Mouse (Mus musculus) MEL (cell line): Measurements from ENCODE around the gene Dcps. TPM values are rescaled to one million over a fixed set of nuclear protein-coding genes. Genes with fewer than 3 reads are reported as not detected.

Experiments
- DNase-seq: peaks from one replicate; pipeline ENCODE4 v3.0.0; 2011; ENCODE audit warnings: low read depth, low spot score
- H3K27ac ChIP-seq: 2 replicates; pipeline ENCODE4 v1.5.1; 2012; ENCODE audit warnings: low read depth, mild to moderate bottlenecking, control low read depth, low read length, moderate library complexity; ENCODE audit not compliant: control insufficient read depth
- H3K27me3 ChIP-seq, 2 experiments: fragments of 150-350 bp in 1 of 2; sonication (generic) in 1 of 2; 2 replicates each; pipeline ENCODE4 v1.6.1; 2012; ENCODE audit warnings: low read length in 2 of 2, mild to moderate bottlenecking in 2 of 2, improper control_type of control experiment in 1 of 2, moderate library complexity in 1 of 2; ENCODE audit not compliant: insufficient read depth in 2 of 2, control insufficient read depth in 1 of 2
- H3K36me3 ChIP-seq, 2 experiments: 2 replicates each; pipeline ENCODE4 v1.6.1; 2012 to 2014; ENCODE audit warnings: low read length in 2 of 2, improper control_type of control experiment in 1 of 2, inconsistent platforms in 1 of 2, mild to moderate bottlenecking in 1 of 2; ENCODE audit not compliant: insufficient read depth in 2 of 2, control insufficient read depth in 1 of 2
- H3K4me1 ChIP-seq, 2 experiments: fragments of 150-350 bp in 1 of 2; sonication (generic) in 1 of 2; 2 replicates each; pipeline ENCODE4 v1.6.1; 2012; ENCODE audit warnings: low read length in 2 of 2, improper control_type of control experiment in 1 of 2, mild to moderate bottlenecking in 1 of 2; ENCODE audit not compliant: insufficient read depth in 2 of 2, control insufficient read depth in 1 of 2
- H3K4me3 ChIP-seq, 2 experiments: fragments of 150-350 bp in 1 of 2; sonication (generic) in 1 of 2; 2 replicates each; pipeline ENCODE4 v1.5.1; 2012; ENCODE audit warnings: low read depth in 2 of 2, low read length in 2 of 2, mild to moderate bottlenecking in 2 of 2, moderate library complexity in 2 of 2, control low read depth in 1 of 2, improper control_type of control experiment in 1 of 2; ENCODE audit not compliant: control insufficient read depth in 1 of 2, insufficient read depth in 1 of 2
- H3K79me2 ChIP-seq: 2 replicates; pipeline ENCODE4 v1.6.1; 2012; ENCODE audit warnings: mild to moderate bottlenecking, low read length, moderate library complexity; ENCODE audit not compliant: control insufficient read depth, poor library complexity, insufficient read depth
- H3K9ac ChIP-seq: 2 replicates; pipeline ENCODE4 v1.6.1; 2012; ENCODE audit warnings: low read depth, mild to moderate bottlenecking, control low read depth, low read length, moderate library complexity; ENCODE audit not compliant: control insufficient read depth, poor library complexity, severe bottlenecking
- H3K9me3 ChIP-seq: fragments of 150-350 bp; sonication (generic); replicated peaks from 2 replicates; pipeline ENCODE4 v1.6.1; 2012; ENCODE audit warnings: mild to moderate bottlenecking, low read length, improper control_type of control experiment, moderate library complexity; ENCODE audit not compliant: insufficient read depth
- BHLHE40 ChIP-seq: IDR thresholded peaks from 2 replicates; pipeline ENCODE4 v1.6.1; 2012; ENCODE audit warnings: low read depth, mild to moderate bottlenecking, inconsistent platforms, low read length, improper control_type of control experiment, borderline replicate concordance
- CHD1 ChIP-seq: IDR thresholded peaks from 2 replicates; pipeline ENCODE4 v1.6.1; 2012; ENCODE audit warnings: low read depth, mild to moderate bottlenecking, inconsistent platforms, low read length, improper control_type of control experiment
- E2F4 ChIP-seq: IDR thresholded peaks from 2 replicates; pipeline ENCODE4 v1.6.1; 2011; ENCODE audit warnings: low read depth, low read length, improper control_type of control experiment, borderline replicate concordance
- ELF1 ChIP-seq: IDR thresholded peaks from 2 replicates; pipeline ENCODE4 v1.6.1; 2014; ENCODE audit warnings: low read depth, mild to moderate bottlenecking, inconsistent platforms, low read length, improper control_type of control experiment, moderate library complexity
- EP300 ChIP-seq, 2 experiments: IDR thresholded peaks; 2 replicates each; pipeline ENCODE4 v1.6.1; 2011; ENCODE audit warnings: improper control_type of control experiment in 2 of 2, low read length in 2 of 2, low read depth in 1 of 2, mild to moderate bottlenecking in 1 of 2
- ETS1 ChIP-seq: IDR thresholded peaks from 2 replicates; pipeline ENCODE4 v1.6.1; 2012; ENCODE audit warnings: low read depth, mild to moderate bottlenecking, inconsistent platforms, low read length, improper control_type of control experiment, moderate library complexity
- GABPA ChIP-seq: IDR thresholded peaks from 2 replicates; pipeline ENCODE4 v1.6.1; 2012; ENCODE audit warnings: low read depth, mild to moderate bottlenecking, inconsistent platforms, low read length, improper control_type of control experiment, moderate library complexity
- HCFC1 ChIP-seq: IDR thresholded peaks from 2 replicates; pipeline ENCODE4 v1.6.1; 2012; ENCODE audit warnings: low read depth, mild to moderate bottlenecking, inconsistent platforms, low read length, improper control_type of control experiment, moderate library complexity
- MAFK ChIP-seq: IDR thresholded peaks from 2 replicates; pipeline ENCODE4 v1.6.1; 2011; ENCODE audit warnings: low read depth, mild to moderate bottlenecking, low read length, improper control_type of control experiment, borderline replicate concordance
- MAX ChIP-seq: IDR thresholded peaks from 2 replicates; pipeline ENCODE4 v1.6.1; 2011; ENCODE audit warnings: low read length, improper control_type of control experiment
- MEF2A ChIP-seq: IDR thresholded peaks from 2 replicates; pipeline ENCODE4 v1.6.1; 2014; ENCODE audit warnings: low read depth, mild to moderate bottlenecking, inconsistent platforms, low read length, improper control_type of control experiment; ENCODE audit not compliant: poor library complexity, insufficient replicate concordance, severe bottlenecking; ENCODE audit errors: extremely low read depth
- MXI1 ChIP-seq: IDR thresholded peaks from 2 replicates; pipeline ENCODE4 v1.6.1; 2011; ENCODE audit warnings: mild to moderate bottlenecking, low read depth, low read length, improper control_type of control experiment
- MYB ChIP-seq: IDR thresholded peaks from 2 replicates; pipeline ENCODE4 v1.6.1; 2011; ENCODE audit warnings: mild to moderate bottlenecking, low read depth, low read length, improper control_type of control experiment
- NELFE ChIP-seq: IDR thresholded peaks from 2 replicates; pipeline ENCODE4 v1.6.1; 2011; ENCODE audit warnings: low read depth, low read length, improper control_type of control experiment
- NRF1 ChIP-seq: IDR thresholded peaks from 2 replicates; pipeline ENCODE4 v1.6.1; 2014; ENCODE audit warnings: low read depth, mild to moderate bottlenecking, inconsistent platforms, low read length, improper control_type of control experiment, moderate library complexity; ENCODE audit not compliant: poor library complexity, insufficient read depth, severe bottlenecking
- SIN3A ChIP-seq: IDR thresholded peaks from 2 replicates; pipeline ENCODE4 v1.6.1; 2012; ENCODE audit warnings: low read length, improper control_type of control experiment, inconsistent platforms
- SMC3 ChIP-seq: IDR thresholded peaks from 2 replicates; pipeline ENCODE4 v1.6.1; 2011; ENCODE audit warnings: low read depth, low read length, improper control_type of control experiment
- TAL1 ChIP-seq: IDR thresholded peaks from 2 replicates; pipeline ENCODE4 v1.6.1; 2012; ENCODE audit warnings: mild to moderate bottlenecking, inconsistent platforms, low read length, moderate library complexity, mixed read lengths
- TBP ChIP-seq: IDR thresholded peaks from 2 replicates; pipeline ENCODE4 v1.8.0; 2011; ENCODE audit warnings: low read depth, low read length, improper control_type of control experiment
- TCF12 ChIP-seq: IDR thresholded peaks from 2 replicates; pipeline ENCODE4 v1.6.1; 2014; ENCODE audit warnings: low read depth, mild to moderate bottlenecking, inconsistent platforms, low read length, improper control_type of control experiment, moderate library complexity
- UBTF ChIP-seq: IDR thresholded peaks from 2 replicates; pipeline ENCODE4 v1.6.1; 2012; ENCODE audit warnings: low read depth, mild to moderate bottlenecking, inconsistent platforms, low read length, improper control_type of control experiment, moderate library complexity, borderline replicate concordance; ENCODE audit not compliant: insufficient read depth
- USF2 ChIP-seq, 2 experiments: IDR thresholded peaks; 2 replicates each; pipeline ENCODE4 v1.6.1; 2011 to 2012; ENCODE audit warnings: improper control_type of control experiment in 2 of 2, low read length in 2 of 2, borderline replicate concordance in 1 of 2, inconsistent platforms in 1 of 2, low read depth in 1 of 2, mild to moderate bottlenecking in 1 of 2; ENCODE audit not compliant: insufficient read depth in 1 of 2
- polyA plus RNA-seq, 2 experiments: library from polyadenylated mRNA; stranded (reverse) in 1 of 2; unstranded in 1 of 2; fragments of >175 nt in 1 of 2; fragments of >200 nt in 1 of 2; gene quantifications; 2 replicates each; pipeline versions ENCODE4 v1.2.1 to v1.2.4; 2012; ENCODE audit warnings: low replicate concordance in 2 of 2, low read depth in 1 of 2; ENCODE audit not compliant: insufficient read length in 2 of 2, insufficient read depth in 1 of 2, missing spikeins in 1 of 2
- total RNA-seq: library from RNA; depleted of rRNA; stranded (reverse); fragments of 300-350 nt; gene quantifications from 2 replicates; pipeline ENCODE4 v1.2.3, GENCODE M21; 2012

The Dcps gene
- total and polyA plus RNA-seq, 3 experiments: 54.3 to 115 TPM; not detected in 1

DNA sequence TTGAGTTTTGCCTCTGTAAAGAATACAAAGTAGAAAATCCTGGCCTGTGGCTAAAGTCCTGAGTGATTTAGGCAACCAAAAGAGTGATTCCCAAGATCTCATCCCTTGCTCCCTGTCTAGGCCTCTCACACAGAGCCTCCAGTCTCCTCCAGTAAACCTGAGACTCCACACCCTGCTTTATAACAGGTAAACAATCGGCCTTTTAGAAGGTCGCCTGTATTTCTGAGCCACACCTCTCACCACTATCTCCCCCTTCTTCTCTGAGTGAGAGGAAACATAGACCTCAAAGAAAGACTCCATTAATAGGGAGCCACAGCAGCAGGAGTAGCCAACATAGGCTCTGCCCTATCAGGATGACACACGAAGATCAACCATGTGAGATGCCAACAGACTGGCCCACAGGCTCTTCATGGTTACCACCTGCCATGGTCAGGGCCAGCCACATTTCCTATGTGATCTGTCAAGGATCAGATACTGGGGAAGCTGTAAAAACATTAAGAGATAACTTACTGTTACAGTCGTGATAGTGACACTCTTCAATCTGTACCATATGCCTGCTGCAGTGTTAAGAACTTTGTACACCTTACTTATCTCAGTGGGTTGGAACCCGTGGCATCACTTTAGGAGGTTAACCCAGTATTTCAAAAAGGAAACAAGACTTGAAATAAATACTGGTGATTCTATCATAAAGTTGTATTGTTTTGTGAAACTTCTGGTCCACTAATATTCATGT, 11.6 kb downstream of the Dcps start:
- no peak overlapping the region for H3K27ac ChIP-seq
- H3K4me3 ChIP-seq: no peak overlapping the region
- H3K9ac ChIP-seq: no peak overlapping the region
- H3K9me3 ChIP-seq: no peaks in the 10 kb centered on the region
- peak; percentile 17; the same call in 1 of the 2 replicates for TF ChIP-seq TAL1
- no peak for TF ChIP-seq NELFE
- TF ChIP-seq EP300 (IDR thresholded peaks at IDR 0.05; ENCODE audit: low read depth in 1 of 2, low read length in 2 of 2): peak in 1 of 2 experiments; percentile 33; a peak in 1 of 4 replicates
- no peaks in the 10 kb centered on the region for H3K4me1 ChIP-seq
- DNase-seq: peak; percentile 14
- peaks cover 0 to 5% of the 10 kb centered on the region in 2 experiments; a peak in 2 of 4 replicates for H3K36me3 ChIP-seq
- no peaks in the 10 kb centered on the region for H3K79me2 ChIP-seq
- no peaks in the 10 kb centered on the region for H3K27me3 ChIP-seq

GRCm38 (mm10) chr9:35163011-35163690, 12.7 kb downstream of the Dcps start:
- Histone ChIP-seq H3K36me3 (peaks cover 0 to 5% of the 10 kb centered on the region in 2 experiments; a peak in 2 of 4 replicates), H3K4me1 (no peaks in the 10 kb centered on the region), H3K4me3 (no peak overlapping the region), H3K27ac (no peak overlapping the region), H3K27me3 (no peaks in the 10 kb centered on the region), H3K79me2 (no peaks in the 10 kb centered on the region), H3K9me3 (no peaks in the 10 kb centered on the region), H3K9ac (no peak overlapping the region)
- DNase-seq: no peak
- TF ChIP-seq ELF1 (no peak), E2F4 (no peak), TCF12 (no peak), MAFK (no peak), MXI1 (no peak), MAX (no peak), GABPA (no peak), SMC3 (no peak), CHD1 (no peak), BHLHE40 (no peak), NELFE (no peak), UBTF (no peak), MEF2A (no peak), NRF1 (no peak), MYB (no peak), TBP (no peak), ETS1 (no peak), SIN3A (no peak), HCFC1 (no peak), USF2 (IDR thresholded peaks at IDR 0.05; ENCODE audit: borderline replicate concordance in 1 of 2, insufficient read depth in 1 of 2, low read depth in 1 of 2, low read length in 2 of 2) (no peak)
